Mouse (Mus musculus) pancreas, adult 10 weeks (tissue): ENCODE data around the gene Klb. TPM values are rescaled to one million over a fixed set of nuclear protein-coding genes. Genes with fewer than 3 reads are reported as not detected.

Experiments used
- polyA plus RNA-seq: library from polyadenylated mRNA; stranded (reverse); fragments of 350-450 nt; fragmentation: Illumina TruSeq; extraction: RNeasy Lipid Tissue Mini Kit (QIAGEN cat#74804); gene quantifications from one replicate; pipeline ENCODE4 v1.2.3, GENCODE M21; 2015; ENCODE audit warnings: low read depth, low replicate concordance; ENCODE audit not compliant: insufficient read depth

The Klb gene
- 1.8 TPM for polyA plus RNA-seq

GRCm38 (mm10) chr5:65348168-65348567 is at the start of gene Klb:
TSS of gene Klb (plus strand) at chr5:65348314.

GRCm38 (mm10) chr5:65335298-65336074 is 12.6 kb upstream of the Klb start, which contains the start of gene Rfc1:
TSS of gene Rfc1 (minus strand) at chr5:65335670.

GRCm38 (mm10) chr5:65390648-65391644 is 42.8 kb downstream of the Klb start, which contains the start of the genes Rpl9 and Lias:
TSS of gene Rpl9 (minus strand) at chr5:65391444.
TSS of gene Lias (plus strand) at chr5:65391497.

Other genes with a start within 250 kb of the Klb start
- gene Klhl5, start 240.8 kb upstream of the Klb start, polyA plus RNA-seq = 8.7 TPM
- 1.3 TPM for gene Wdr19, start 148.6 kb upstream of the Klb start, polyA plus RNA-seq
- 3.3 TPM for gene Rfc1, start 12.6 kb upstream of the Klb start, polyA plus RNA-seq
- gene Rpl9, start 43.1 kb downstream of the Klb start, polyA plus RNA-seq = 504 TPM
- 9.5 TPM for gene Lias, start 43.2 kb downstream of the Klb start, polyA plus RNA-seq
- 8.7 TPM for gene Ugdh, start 87.6 kb downstream of the Klb start, polyA plus RNA-seq
- gene Gm43552, start 144.5 kb downstream of the Klb start, polyA plus RNA-seq = not detected
- 51.3 TPM for gene Smim14, start 188.9 kb downstream of the Klb start, polyA plus RNA-seq
- gene Ube2k, start 188.9 kb downstream of the Klb start, polyA plus RNA-seq = 15.6 TPM